Mouse (Mus musculus) retina, adult 2 months (tissue): ENCODE results near the gene H60b.
"Not testable (repeated sequence)": the region's sequence is repeated elsewhere in the genome, so short reads cannot be mapped to it uniquely, and the experiment has no call there.

Source experiments
- DNase-seq: peaks from one replicate; pipeline ENCODE4 v3.0.0-alpha.2; 2012; ENCODE audit warnings: low read depth, low spot score

The H60b gene

DNA sequence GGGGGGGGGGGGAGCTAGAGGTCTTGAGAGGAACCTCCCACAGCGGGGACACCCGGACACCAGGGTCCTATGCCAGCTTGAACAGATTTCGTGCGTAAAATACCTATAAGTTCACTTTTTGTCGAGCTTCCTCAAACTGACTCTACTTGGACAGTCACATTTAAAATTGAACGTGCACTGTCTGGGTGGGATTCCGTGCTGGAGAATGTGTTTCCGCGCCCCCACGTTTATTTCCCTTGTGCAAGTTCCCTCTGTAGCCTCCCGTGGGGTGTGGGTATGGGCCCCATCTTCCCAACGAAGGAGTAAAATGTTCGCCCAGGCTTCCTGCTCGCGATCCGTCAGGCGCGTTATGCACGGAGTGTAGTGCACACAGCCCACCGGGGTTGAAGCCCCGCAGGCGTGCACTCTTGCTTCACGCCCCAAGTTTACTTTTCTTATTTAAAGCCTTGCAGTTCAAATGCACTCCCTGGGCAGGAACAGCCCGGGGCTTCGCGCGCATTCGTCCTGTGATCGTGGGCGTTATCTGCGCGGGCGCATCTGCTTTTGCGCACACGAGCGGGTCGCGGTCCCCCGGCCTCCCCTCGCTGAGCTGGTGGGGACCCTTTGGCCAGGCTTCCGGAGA lies 115.4 kb downstream of the H60b start:
- DNase-seq, result no peak

DNA sequence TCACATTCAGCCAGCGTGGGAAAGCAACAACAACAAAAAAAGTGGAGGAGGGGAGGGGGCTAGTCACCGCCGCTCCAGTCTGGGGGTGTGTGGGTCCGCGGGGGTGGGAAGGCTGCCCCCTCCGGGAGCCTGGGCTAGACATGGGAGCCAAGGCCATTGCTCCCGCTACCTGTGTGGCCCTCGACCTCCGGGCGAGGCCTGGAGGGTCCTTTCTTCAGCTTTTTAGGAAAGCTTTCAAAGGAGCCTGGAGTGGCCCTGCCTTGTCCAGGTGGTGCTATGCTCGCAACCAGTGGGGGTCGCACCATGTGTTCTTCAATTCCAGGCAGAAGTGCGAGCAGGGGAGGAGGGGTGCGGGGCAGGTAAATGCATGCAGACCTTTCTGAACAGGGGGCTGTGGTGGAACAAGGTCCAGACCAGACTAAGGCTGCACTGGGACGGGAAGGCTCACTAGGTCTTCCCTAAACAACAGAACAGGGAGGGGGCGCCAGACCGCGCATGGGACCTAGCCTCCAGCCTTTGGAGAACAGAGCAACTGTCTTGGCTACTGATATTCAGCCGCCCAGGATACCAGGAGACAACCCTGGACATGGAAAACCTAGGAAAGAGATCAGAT lies 116.2 kb downstream of the H60b start:
- no peak for DNase-seq

DNA sequence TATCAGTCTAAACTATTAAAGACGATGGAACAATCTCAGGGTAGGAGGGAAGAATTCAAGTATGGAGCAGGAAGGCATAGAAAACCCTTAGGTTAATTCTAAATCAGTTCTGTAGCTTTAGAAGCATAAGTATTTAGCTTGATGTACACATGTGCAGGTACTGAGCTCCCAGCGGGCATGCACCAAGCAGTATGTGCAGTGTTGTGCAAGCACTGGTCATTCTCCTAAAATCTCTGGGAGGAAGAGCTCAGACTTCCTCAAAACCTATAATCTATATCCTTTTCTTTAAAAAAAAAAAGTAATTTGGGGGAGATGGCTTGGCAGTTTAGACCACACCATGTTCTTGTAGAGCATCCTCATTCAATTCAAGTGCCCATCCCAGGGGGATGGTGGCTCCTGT lies 120.1 kb downstream of the H60b start:
- DNase-seq, result not testable (repeated sequence)

DNA sequence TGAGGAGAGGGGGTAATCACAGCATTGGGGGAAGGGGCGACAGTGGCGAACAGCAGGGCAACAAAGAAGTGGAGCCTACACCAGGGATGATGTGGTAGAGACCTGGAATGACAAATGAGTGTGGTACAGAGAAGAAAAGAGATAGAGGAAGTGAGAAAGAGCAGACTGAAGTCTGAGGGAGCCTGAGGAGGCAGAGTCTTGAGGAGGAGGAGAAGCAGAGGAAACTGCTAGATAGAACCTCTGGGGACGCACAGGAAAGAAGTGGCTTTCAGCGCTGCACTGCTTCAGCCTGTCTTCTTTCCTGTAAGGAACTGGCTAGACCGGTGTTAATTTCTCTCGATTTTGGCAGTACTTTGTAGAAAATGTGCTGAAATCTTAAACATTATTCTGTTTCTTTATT lies 124.4 kb downstream of the H60b start:
- no peak for DNase-seq

DNA sequence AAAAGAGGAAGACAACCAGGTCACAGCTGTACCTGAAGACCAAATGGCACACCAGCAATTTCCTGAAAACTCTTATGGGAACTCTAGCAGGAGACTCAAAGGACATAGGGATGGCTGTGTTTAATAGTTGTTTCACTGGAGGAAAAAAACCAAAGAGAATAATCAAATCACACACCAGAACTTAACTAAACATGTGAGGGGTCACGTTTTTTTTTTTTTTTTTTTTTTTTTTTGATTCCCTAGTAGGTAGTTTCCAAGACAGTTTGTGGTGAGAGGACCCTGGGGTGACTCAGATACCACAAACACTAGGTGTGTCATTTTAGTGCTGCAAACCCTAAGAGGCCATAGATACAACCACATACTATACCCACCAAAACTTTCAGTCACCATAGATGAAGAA lies 137.3 kb downstream of the H60b start:
- no peak for DNase-seq

DNA sequence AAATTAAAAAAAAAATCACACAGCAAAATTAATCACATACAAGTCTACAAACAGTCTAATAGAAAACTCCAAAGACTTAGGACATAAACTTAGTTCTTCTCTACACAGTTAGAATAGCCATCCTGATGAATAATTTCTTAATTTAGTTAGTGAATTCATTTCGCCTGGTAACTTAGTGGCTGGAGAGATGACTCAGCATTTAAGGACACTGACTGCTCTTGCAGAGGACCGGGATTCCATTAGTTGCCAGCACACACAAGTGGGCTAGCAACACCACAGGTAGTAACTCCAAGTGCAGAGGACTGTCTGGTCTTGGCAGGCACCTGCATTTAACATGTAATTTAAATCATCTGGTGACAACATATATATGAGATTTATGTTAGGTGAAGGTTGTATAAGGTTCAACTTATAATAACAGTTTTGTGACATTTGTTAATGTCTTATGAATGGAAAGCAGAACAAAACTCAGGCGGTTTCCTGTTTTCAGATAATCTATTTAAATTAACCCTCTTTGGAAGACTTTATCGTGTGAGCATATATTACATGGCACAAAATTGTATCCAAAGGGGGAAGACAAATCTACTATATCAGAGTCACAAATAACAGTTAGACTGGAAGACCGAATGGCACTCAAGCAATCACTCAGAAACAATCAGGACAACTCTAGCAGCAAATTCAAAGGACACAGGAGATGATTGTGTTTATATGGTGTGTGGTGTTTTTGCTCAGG lies 138.8 kb downstream of the H60b start:
- no peak for DNase-seq

DNA sequence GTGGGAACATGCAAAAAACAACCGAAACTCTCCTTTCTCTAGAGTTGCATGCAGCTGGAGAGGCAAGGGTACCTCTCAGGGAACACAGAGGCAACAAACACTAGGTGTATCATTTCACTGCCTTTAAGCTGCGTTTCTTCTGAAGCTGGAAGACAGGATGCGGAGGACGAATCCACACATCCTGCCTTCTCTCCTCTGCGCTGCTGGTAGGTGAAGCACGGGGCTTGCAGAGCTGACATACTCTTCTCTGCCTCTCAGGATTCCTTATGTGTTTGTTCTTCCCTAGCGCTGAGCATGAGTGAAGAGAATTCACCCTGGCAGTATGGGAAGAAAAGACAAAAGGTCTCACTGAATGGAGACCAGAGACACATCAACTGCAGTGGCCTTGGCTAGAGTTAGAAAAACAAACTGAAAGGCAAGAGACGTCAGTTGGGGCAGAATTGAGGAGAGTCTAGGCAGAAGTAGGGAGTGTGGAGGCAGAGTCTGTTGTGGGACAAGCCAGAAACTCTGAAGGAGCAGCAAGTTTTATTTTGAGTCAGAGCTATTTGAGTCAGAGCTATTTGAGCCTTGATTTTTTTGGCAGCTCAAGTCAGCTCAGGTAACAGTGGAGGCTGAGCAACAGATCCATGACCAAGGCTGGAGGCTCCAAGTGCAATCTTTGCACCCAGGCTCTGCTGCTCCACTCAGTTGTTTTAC lies 139.5 kb downstream of the H60b start:
- no peak for DNase-seq

DNA sequence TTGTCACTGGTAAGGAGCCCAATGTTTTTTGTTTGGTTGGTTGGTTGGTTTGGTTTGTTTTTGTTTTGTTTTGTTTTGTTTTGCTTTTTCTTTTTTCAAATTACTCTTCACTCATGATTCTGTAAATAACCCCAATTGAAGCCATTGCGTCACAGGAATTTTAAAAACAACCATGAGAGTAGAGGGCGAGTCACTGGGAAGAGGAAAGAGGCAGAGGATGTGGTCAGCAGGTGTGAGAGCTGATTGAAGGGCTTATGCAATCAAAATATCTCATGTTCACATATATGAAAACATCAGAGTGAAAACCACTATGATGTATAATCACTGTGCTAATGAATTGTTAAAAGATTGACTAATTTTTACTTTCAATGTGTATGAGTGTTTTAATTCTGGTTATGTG lies 140.9 kb downstream of the H60b start:
- DNase-seq, result no peak

DNA sequence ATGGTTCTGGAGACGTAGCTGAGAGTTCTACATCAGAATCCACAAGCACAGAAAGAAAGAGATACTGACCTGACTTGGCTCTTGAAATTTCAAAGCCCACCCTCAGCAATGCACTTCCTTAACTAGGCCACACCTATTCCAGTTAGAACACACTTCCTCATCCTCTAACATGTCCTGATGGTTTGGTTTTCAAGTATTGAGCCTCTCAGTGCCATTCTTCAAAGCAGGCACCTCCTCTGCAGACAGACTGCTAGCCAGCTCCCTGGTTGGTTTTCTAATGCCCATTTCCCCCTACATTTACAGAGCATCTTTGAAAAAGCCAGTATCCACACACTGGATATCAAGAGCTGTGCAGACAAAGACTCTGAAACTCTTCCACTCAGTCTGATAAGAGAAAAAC lies 143.3 kb downstream of the H60b start:
- DNase-seq, result no peak

DNA sequence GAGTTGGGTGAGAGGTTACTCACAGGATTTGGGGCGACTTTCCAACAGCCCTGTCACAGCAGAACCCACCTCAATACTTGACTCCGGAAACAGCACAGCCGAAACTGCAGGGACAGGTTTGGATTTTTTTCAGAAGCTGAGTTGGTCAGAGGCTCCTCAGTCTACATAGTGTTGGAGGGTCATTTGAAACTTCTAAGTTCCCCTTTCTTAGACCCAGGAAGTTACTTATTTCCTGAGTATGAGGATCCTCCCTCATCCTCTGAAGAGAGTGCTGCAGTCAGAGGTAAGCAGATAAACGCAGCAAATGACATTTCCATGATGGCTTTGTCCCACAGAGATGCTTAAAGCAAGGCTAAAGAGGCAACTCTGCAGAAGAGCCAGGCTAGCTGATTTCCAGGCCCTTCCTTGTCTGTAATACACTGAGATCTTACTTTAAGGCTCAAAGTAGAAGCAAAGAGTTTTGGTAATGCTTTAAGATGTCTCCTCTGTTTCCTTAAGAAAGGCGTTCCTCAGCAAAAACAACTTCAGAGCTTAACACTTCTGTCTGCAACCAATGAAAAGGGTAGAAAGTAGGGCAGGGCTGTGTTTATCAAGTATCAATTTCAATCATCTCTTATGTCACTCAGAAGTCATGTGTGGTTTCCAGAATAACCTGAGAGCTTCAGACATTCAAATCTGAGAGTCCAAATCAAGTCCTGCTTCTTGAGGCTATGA lies 144.1 kb downstream of the H60b start:
- no peak for DNase-seq

DNA sequence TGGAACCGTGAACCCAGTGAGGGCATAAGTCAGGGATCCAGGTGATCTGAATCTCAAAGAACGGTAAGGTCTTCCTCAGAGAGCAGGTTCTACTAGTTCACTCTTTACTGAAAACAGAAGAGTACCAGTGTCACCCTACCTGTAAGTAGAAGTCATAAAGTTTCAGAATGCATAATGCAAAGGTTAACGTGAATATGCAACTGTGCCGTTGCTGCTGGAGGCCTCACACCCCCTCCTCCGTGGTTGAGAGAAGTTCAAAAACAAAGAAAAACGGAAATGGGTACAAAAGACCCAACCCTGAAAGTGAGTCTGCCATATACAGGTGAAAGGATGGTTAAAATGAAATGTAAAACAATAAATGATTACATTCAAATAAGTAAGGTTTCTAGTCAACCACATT lies 145.3 kb downstream of the H60b start:
- no peak for DNase-seq

DNA sequence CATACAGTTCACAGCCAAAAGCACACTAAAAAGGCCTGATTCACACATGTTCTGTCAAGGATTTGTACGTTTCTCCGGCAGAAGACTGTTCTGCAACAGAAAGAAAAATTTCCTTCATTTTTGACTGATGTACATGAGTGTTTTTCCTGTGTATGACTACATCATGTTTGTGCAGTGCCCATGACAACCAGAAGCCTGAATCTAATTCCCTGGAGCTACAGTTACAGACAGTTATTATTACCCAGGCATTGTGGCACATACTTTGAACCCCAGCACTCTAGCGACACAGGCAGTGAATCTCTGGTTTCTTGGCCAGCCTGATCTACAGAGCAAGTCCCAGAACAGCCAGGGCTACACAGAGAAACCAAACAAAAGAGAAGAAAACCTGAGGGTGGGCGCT lies 147.4 kb downstream of the H60b start:
- no peak for DNase-seq

DNA sequence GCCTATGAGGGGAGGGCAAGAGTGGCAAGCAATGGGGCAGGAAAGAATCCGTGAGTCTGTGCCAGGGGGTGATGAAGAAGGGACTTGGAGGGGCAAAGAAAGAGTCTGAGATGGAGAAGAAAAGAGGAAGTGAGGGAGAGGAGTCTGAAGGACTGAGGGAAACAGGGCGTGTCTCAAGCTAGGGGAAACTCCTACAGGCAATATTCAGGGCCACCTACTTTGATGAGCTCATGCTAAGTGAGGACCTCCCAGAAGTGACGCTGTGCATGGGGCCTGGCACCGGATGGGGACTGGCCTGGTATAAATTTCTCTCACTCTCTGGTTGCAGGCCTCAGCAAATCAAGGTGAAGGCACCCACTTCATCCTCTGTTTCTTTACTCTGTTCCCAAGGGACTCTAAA lies 148.1 kb downstream of the H60b start:
- DNase-seq, result no peak

DNA sequence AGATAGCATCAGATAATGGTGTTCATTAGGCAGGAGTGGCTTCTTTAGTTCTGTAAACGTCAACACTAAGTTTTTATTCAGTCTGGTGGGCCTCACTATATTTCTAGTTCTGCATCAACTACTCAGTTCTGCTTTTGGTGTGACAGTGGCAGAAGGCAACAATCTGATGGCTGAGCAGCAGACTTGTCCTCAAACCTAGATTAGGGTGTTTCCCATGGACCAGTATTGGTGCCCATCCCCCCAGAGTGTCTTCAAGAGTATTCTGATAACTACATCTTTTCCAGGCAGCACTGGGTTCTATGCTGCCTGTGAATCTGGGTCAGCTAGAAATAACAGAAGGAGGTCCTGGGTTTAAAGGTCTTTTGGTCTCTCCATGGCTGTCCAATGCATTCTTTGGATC lies 149.8 kb downstream of the H60b start:
- DNase-seq, result no peak

DNA sequence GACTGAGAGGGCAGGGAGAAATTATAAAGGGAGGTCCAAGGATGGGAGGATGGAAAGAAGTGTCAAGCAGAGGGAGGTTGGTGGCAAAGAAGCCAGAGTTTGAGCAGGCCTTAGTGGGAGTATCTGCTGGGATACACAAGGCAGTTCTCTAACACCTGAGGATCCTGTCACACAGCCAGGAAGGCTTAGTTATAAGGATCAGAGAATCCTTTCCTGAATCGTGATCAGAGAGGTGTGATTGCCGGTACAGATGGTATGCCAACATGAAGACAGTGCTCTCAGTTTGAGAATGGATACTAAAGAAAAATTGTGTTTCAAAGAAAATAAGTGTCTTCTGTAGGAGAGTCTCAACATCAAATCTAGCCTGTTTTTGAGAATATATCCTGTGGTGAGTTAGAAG lies 164.5 kb downstream of the H60b start:
- DNase-seq, result no peak
